Mouse (Mus musculus) macrophage (primary cell): ENCODE results near the gene Traf5. TPM values are rescaled to one million over a fixed set of nuclear protein-coding genes. Genes with fewer than 3 reads are reported as not detected.

Experiments
- H3K27ac ChIP-seq: fragments of 350-480 bp; formaldehyde crosslinking; 2 replicates; pipeline ENCODE4 v1.9.0; 2021
- H3K36me3 ChIP-seq: fragments of 350-480 bp; formaldehyde crosslinking; 2 replicates; pipeline ENCODE4 v1.9.0; 2021; ENCODE audit errors: inconsistent target
- H3K4me3 ChIP-seq: fragments of 350-480 bp; formaldehyde crosslinking; 2 replicates; pipeline ENCODE4 v1.9.0; 2021; ENCODE audit errors: inconsistent target
- H3K79me2 ChIP-seq: fragments of 350-480 bp; formaldehyde crosslinking; 2 replicates; pipeline ENCODE4 v1.9.0; 2021; ENCODE audit errors: inconsistent target
- WGBS: methylation state at CpG from one replicate; pipeline ENCODE4 v1.1.7; 2026; ENCODE audit warnings: inconsistent platforms; ENCODE audit not compliant: missing documents; 5-methylcytosine and 5-hydroxymethylcytosine counted together
- polyA plus RNA-seq: library from polyadenylated mRNA; stranded (reverse); fragments of 250-400 nt; gene quantifications from 3 replicates; pipeline ENCODE4 v1.2.4, GENCODE M21; 2018; ENCODE audit warnings: inconsistent platforms
- total RNA-seq, 78 experiments: library from RNA; depleted of rRNA; stranded (reverse); fragments of 250-400 nt; gene quantifications; 1 replicate in 9 of 78; 2 replicates in 24 of 78; 3 replicates in 43 of 78; 4 replicates in 2 of 78; pipeline ENCODE4 v1.2.4; 2018; ENCODE audit warnings: inconsistent platforms in 56 of 78

The Traf5 gene
- 100 to 1,000 TPM in 1 of 26 experiments, 10 to 100 TPM in 25; 14.5 to 134 (median 47.7) TPM for total RNA-seq (2018; cell fraction: chromatin; rRNA removed)
- total RNA-seq (2018; cell fraction: cytosol; rRNA removed) = 10 to 100 TPM in 24 of 26 experiments, 1 to 10 TPM in 2; 8.2 to 22.8 (median 16.7) TPM
- 10 to 100 TPM; 11.6 to 42.9 (median 24.2) TPM for total RNA-seq (2018; cell fraction: nucleus; rRNA removed)
- polyA plus RNA-seq = 8.7 to 19.3 TPM (median 11.1 TPM) in 3 replicates

- peak within 1 kb of the TSS; percentile 57 for H3K27ac ChIP-seq
- WGBS = 2% methylated on average over 61 of the region's 63 CpGs
- H3K79me2 ChIP-seq = peaks cover 32% of the 10 kb centered on the region; the same call in 1 of the 2 replicates
- H3K4me3 ChIP-seq = peak within 1 kb of the TSS; percentile 71
- no peaks in the 10 kb centered on the region for H3K36me3 ChIP-seq
Observed at GRCm38 (mm10) chr1:192091806-192092772, at the start of gene Traf5. Traf5 (minus strand) TSS chr1:192092559.

- Histone ChIP-seq H3K27ac (no peak overlapping the region), H3K4me3 (no peak overlapping the region), H3K79me2 (peaks cover 11% of the 10 kb centered on the region), H3K36me3 (no peaks in the 10 kb centered on the region)
- 100% methylated on average over 2 of the region's 2 CpGs for WGBS
Observed at GRCm38 (mm10) chr1:192140313-192140712, 48.0 kb upstream of the Traf5 start.

- H3K79me2 ChIP-seq = peaks cover 32% of the 10 kb centered on the region
- H3K4me3 ChIP-seq = peak within 1 kb of the TSS; percentile 66
- H3K27ac ChIP-seq = peak within 1 kb of the TSS; percentile 66
- WGBS = under 1% methylated on average over 54 of the region's 88 CpGs
- H3K36me3 ChIP-seq = no peaks in the 10 kb centered on the region
Observed at GRCm38 (mm10) chr1:192137926-192138910, 45.9 kb upstream of the Traf5 start, which contains the start of gene Rcor3. Rcor3 (minus strand) TSS chr1:192138062.

- no peaks in the 10 kb centered on the region for H3K36me3 ChIP-seq
- H3K79me2 ChIP-seq = peaks cover 40% of the 10 kb centered on the region
- under 1% methylated on average over 51 of the region's 61 CpGs for WGBS
- peak overlapping the region; percentile 66 for H3K27ac ChIP-seq
- H3K4me3 ChIP-seq = peak overlapping the region; percentile 60
Observed at GRCm38 (mm10) chr1:192137291-192137925, 45.0 kb upstream of the Traf5 start.

GRCm38 (mm10) chr1:192136561-192137290 is 44.4 kb upstream of the Traf5 start:
- peak overlapping the region; percentile 66 for H3K27ac ChIP-seq
- H3K36me3 ChIP-seq = 0 out of 2 replicates have a peak, but pooled peaks cover 3% of the 10 kb centered on the region
- H3K4me3 ChIP-seq = peak overlapping the region; percentile 60
- under 1% methylated on average over 51 of the region's 55 CpGs for WGBS
- peaks cover 47% of the 10 kb centered on the region for H3K79me2 ChIP-seq

GRCm38 (mm10) chr1:192130202-192130601 is 37.8 kb upstream of the Traf5 start:
- H3K4me3 ChIP-seq = no peak overlapping the region

GRCm38 (mm10) chr1:192128343-192128742 is 36.0 kb upstream of the Traf5 start:
- peaks cover 48% of the 10 kb centered on the region for H3K36me3 ChIP-seq
- H3K79me2 ChIP-seq = peaks cover 17% of the 10 kb centered on the region
- WGBS = 98% methylated on average over 8 of the region's 8 CpGs
- H3K27ac ChIP-seq = no peak overlapping the region
- H3K4me3 ChIP-seq = no peak overlapping the region

More at GRCm38 (mm10) chr1:192130202-192130601, 37.8 kb upstream of the Traf5 start:
- H3K27ac ChIP-seq = no peak overlapping the region
- H3K36me3 ChIP-seq = peaks cover 31% of the 10 kb centered on the region
- peaks cover 36% of the 10 kb centered on the region for H3K79me2 ChIP-seq
- WGBS = 100% methylated on average over 1 of the region's 1 CpGs

- no peaks in the 10 kb centered on the region for H3K79me2 ChIP-seq
- 99% methylated on average over 6 of the region's 6 CpGs for WGBS
- peaks cover 50% of the 10 kb centered on the region for H3K36me3 ChIP-seq
- no peak overlapping the region for H3K4me3 ChIP-seq
- H3K27ac ChIP-seq = no peak overlapping the region
Observed at GRCm38 (mm10) chr1:192125761-192126160, 33.4 kb upstream of the Traf5 start.

- H3K4me3 ChIP-seq = no peak overlapping the region
- H3K36me3 ChIP-seq = peaks cover 67% of the 10 kb centered on the region
- WGBS = 89% methylated on average over 6 of the region's 6 CpGs
- no peaks in the 10 kb centered on the region for H3K79me2 ChIP-seq
- no peak overlapping the region for H3K27ac ChIP-seq
Observed at GRCm38 (mm10) chr1:192116262-192116661, 23.9 kb upstream of the Traf5 start.

- Histone ChIP-seq H3K36me3 (peaks cover 64% of the 10 kb centered on the region), H3K27ac (no peak overlapping the region), H3K4me3 (no peak overlapping the region), H3K79me2 (no peaks in the 10 kb centered on the region)
- WGBS = no CpG with 5 or more reads among the region's 1 CpGs
Observed at GRCm38 (mm10) chr1:192115378-192115777, 23.0 kb upstream of the Traf5 start.

- Histone ChIP-seq H3K36me3 (peaks cover 41% of the 10 kb centered on the region), H3K79me2 (no peaks in the 10 kb centered on the region), H3K4me3 (no peak overlapping the region), H3K27ac (no peak overlapping the region)
- 93% methylated on average over 6 of the region's 6 CpGs for WGBS
Observed at GRCm38 (mm10) chr1:192109169-192109568, 16.8 kb upstream of the Traf5 start.

GRCm38 (mm10) chr1:192107352-192107751 is 15.0 kb upstream of the Traf5 start:
- 40% methylated on average over 2 of the region's 2 CpGs for WGBS
- H3K27ac ChIP-seq = no peak overlapping the region
- H3K36me3 ChIP-seq = peaks cover 40% of the 10 kb centered on the region
- H3K4me3 ChIP-seq = no peak overlapping the region
- H3K79me2 ChIP-seq = no peaks in the 10 kb centered on the region

GRCm38 (mm10) chr1:192105902-192106389 is 13.6 kb upstream of the Traf5 start:
- peaks cover 36% of the 10 kb centered on the region for H3K36me3 ChIP-seq
- no peak overlapping the region for H3K27ac ChIP-seq
- 70% methylated on average over 4 of the region's 4 CpGs for WGBS
- no peak overlapping the region for H3K4me3 ChIP-seq
- no peaks in the 10 kb centered on the region for H3K79me2 ChIP-seq
